Mouse (Mus musculus) E14TG2a.4 (cell line): Measurements from ENCODE around the gene Psg19.
A peak's percentile ranks its signal among the peaks of the same experiment; 100 is the strongest.
"Not testable (repeated sequence)": the region's sequence is repeated elsewhere in the genome, so short reads cannot be mapped to it uniquely, and the experiment has no call there.

Experiments
- CTCF ChIP-seq: conservative IDR thresholded peaks from 2 replicates; pipeline ENCODE4 v1.5.1; 2014; ENCODE audit warnings: low read length
- NANOG ChIP-seq: IDR thresholded peaks from 2 replicates; pipeline ENCODE4 v1.6.1; 2014; ENCODE audit warnings: borderline replicate concordance, low read length, mixed read lengths
- POU5F1 ChIP-seq: IDR thresholded peaks from 2 replicates; pipeline ENCODE4 v1.6.1; 2014; ENCODE audit warnings: low read length, borderline replicate concordance

GRCm38 (mm10) chr7:18749896-18750477, 48.3 kb downstream of the Psg19 start:
- peak; percentile 56 for TF ChIP-seq CTCF
- not testable (repeated sequence) for TF ChIP-seq POU5F1, NANOG
